Mouse (Mus musculus): Measurements from ENCODE around the gene Lipe. TPM values are rescaled to one million over a fixed set of nuclear protein-coding genes. Genes with fewer than 3 reads are reported as not detected.
A peak's percentile ranks its signal among the peaks of the same experiment; 100 is the strongest.

Gene Lipe
- polyA plus RNA-seq, 1 experiment, result 254 TPM

GRCm38 (mm10) chr7:25391856-25392453 lies 6.6 kb downstream of the Lipe start:
- H3K4me3 ChIP-seq (ENCODE audit: control insufficient read depth, low read depth, low read length), result no peak overlapping the region
- no peak overlapping the region for H3K27ac ChIP-seq (ENCODE audit: control insufficient read depth, insufficient read depth, low read depth, low read length)
- H3K4me1 ChIP-seq (ENCODE audit: control insufficient read depth, insufficient read depth, low read length), result peaks cover 5% of the 10 kb centered on the region
- H3K27me3 ChIP-seq (ENCODE audit: control insufficient read depth, insufficient read depth, low read length), result no peaks in the 10 kb centered on the region
- no peaks in the 10 kb centered on the region for H3K36me3 ChIP-seq (ENCODE audit: control insufficient read depth, insufficient read depth, low read length)
- TF ChIP-seq POLR2A (IDR thresholded peaks at IDR 0.05; ENCODE audit: control insufficient read depth, low read depth, low read length) (no peak), CTCF (IDR thresholded peaks at IDR 0.05; ENCODE audit: control insufficient read depth, insufficient read depth, insufficient replicate concordance, low read depth, low read length) (no peak)

GRCm38 (mm10) chr7:25390986-25391385 lies 7.5 kb downstream of the Lipe start:
- Histone ChIP-seq H3K4me1 (ENCODE audit: control insufficient read depth, insufficient read depth, low read length) (peaks cover 2% of the 10 kb centered on the region), H3K27me3 (ENCODE audit: control insufficient read depth, insufficient read depth, low read length) (no peaks in the 10 kb centered on the region), H3K27ac (ENCODE audit: control insufficient read depth, insufficient read depth, low read depth, low read length) (no peak overlapping the region; the same call in 1 of the 2 replicates), H3K36me3 (ENCODE audit: control insufficient read depth, insufficient read depth, low read length) (no peaks in the 10 kb centered on the region), H3K4me3 (ENCODE audit: control insufficient read depth, low read depth, low read length) (no peak overlapping the region)
- TF ChIP-seq POLR2A (IDR thresholded peaks at IDR 0.05; ENCODE audit: control insufficient read depth, low read depth, low read length), result no peak

- peak overlapping the region; percentile 29 for H3K27ac ChIP-seq (ENCODE audit: control insufficient read depth, insufficient read depth, low read depth, low read length)
Observed at GRCm38 (mm10) chr7:25390054-25390770, 8.3 kb downstream of the Lipe start.

GRCm38 (mm10) chr7:25388916-25389315 lies 9.6 kb downstream of the Lipe start:
- H3K4me1 ChIP-seq (ENCODE audit: control insufficient read depth, insufficient read depth, low read length), result peaks cover 2% of the 10 kb centered on the region
- H3K4me3 ChIP-seq (ENCODE audit: control insufficient read depth, low read depth, low read length), result no peak overlapping the region
- H3K36me3 ChIP-seq (ENCODE audit: control insufficient read depth, insufficient read depth, low read length), result no peaks in the 10 kb centered on the region
- peak overlapping the region; percentile 47; the same call in 1 of the 2 replicates for H3K27ac ChIP-seq (ENCODE audit: control insufficient read depth, insufficient read depth, low read depth, low read length)
- no peak for TF ChIP-seq POLR2A (IDR thresholded peaks at IDR 0.05; ENCODE audit: control insufficient read depth, low read depth, low read length)
- TF ChIP-seq CTCF (IDR thresholded peaks at IDR 0.05; ENCODE audit: control insufficient read depth, insufficient read depth, insufficient replicate concordance, low read depth, low read length), result no peak
- no peaks in the 10 kb centered on the region for H3K27me3 ChIP-seq (ENCODE audit: control insufficient read depth, insufficient read depth, low read length)

More at GRCm38 (mm10) chr7:25390054-25390770, 8.3 kb downstream of the Lipe start:
- no peaks in the 10 kb centered on the region for H3K36me3 ChIP-seq (ENCODE audit: control insufficient read depth, insufficient read depth, low read length)
- H3K4me3 ChIP-seq (ENCODE audit: control insufficient read depth, low read depth, low read length), result no peak overlapping the region
- no peaks in the 10 kb centered on the region for H3K27me3 ChIP-seq (ENCODE audit: control insufficient read depth, insufficient read depth, low read length)
- no peak for TF ChIP-seq CTCF (IDR thresholded peaks at IDR 0.05; ENCODE audit: control insufficient read depth, insufficient read depth, insufficient replicate concordance, low read depth, low read length)
- TF ChIP-seq POLR2A (IDR thresholded peaks at IDR 0.05; ENCODE audit: control insufficient read depth, low read depth, low read length), result no peak
- H3K4me1 ChIP-seq (ENCODE audit: control insufficient read depth, insufficient read depth, low read length), result peaks cover 4% of the 10 kb centered on the region

GRCm38 (mm10) chr7:25387811-25388440 lies 10.6 kb downstream of the Lipe start:
- H3K27me3 ChIP-seq (ENCODE audit: control insufficient read depth, insufficient read depth, low read length), result no peaks in the 10 kb centered on the region
- no peak for TF ChIP-seq CTCF (IDR thresholded peaks at IDR 0.05; ENCODE audit: control insufficient read depth, insufficient read depth, insufficient replicate concordance, low read depth, low read length)
- no peak for TF ChIP-seq POLR2A (IDR thresholded peaks at IDR 0.05; ENCODE audit: control insufficient read depth, low read depth, low read length)
- no peaks in the 10 kb centered on the region for H3K36me3 ChIP-seq (ENCODE audit: control insufficient read depth, insufficient read depth, low read length)
- no peak overlapping the region for H3K27ac ChIP-seq (ENCODE audit: control insufficient read depth, insufficient read depth, low read depth, low read length)
- no peak overlapping the region for H3K4me3 ChIP-seq (ENCODE audit: control insufficient read depth, low read depth, low read length)
- H3K4me1 ChIP-seq (ENCODE audit: control insufficient read depth, insufficient read depth, low read length), result peaks cover 2% of the 10 kb centered on the region

GRCm38 (mm10) chr7:25385850-25386555 lies 12.5 kb downstream of the Lipe start:
- H3K27ac ChIP-seq (ENCODE audit: control insufficient read depth, insufficient read depth, low read depth, low read length), result peak overlapping the region; percentile 50; the same call in 1 of the 2 replicates
- peaks cover 2% of the 10 kb centered on the region for H3K4me1 ChIP-seq (ENCODE audit: control insufficient read depth, insufficient read depth, low read length)
- no peaks in the 10 kb centered on the region; the same call in 1 of the 2 replicates for H3K36me3 ChIP-seq (ENCODE audit: control insufficient read depth, insufficient read depth, low read length)

GRCm38 (mm10) chr7:25385259-25385658 lies 13.3 kb downstream of the Lipe start:
- TF ChIP-seq CTCF (IDR thresholded peaks at IDR 0.05; ENCODE audit: control insufficient read depth, insufficient read depth, insufficient replicate concordance, low read depth, low read length) (no peak), POLR2A (IDR thresholded peaks at IDR 0.05; ENCODE audit: control insufficient read depth, low read depth, low read length) (no peak)
- Histone ChIP-seq H3K27ac (ENCODE audit: control insufficient read depth, insufficient read depth, low read depth, low read length) (no peak overlapping the region), H3K4me3 (ENCODE audit: control insufficient read depth, low read depth, low read length) (no peak overlapping the region), H3K27me3 (ENCODE audit: control insufficient read depth, insufficient read depth, low read length) (no peaks in the 10 kb centered on the region), H3K36me3 (ENCODE audit: control insufficient read depth, insufficient read depth, low read length) (no peaks in the 10 kb centered on the region; the same call in 1 of the 2 replicates), H3K4me1 (ENCODE audit: control insufficient read depth, insufficient read depth, low read length) (peaks cover 6% of the 10 kb centered on the region)

More at GRCm38 (mm10) chr7:25385850-25386555, 12.5 kb downstream of the Lipe start:
- no peaks in the 10 kb centered on the region for H3K27me3 ChIP-seq (ENCODE audit: control insufficient read depth, insufficient read depth, low read length)
- TF ChIP-seq CTCF (IDR thresholded peaks at IDR 0.05; ENCODE audit: control insufficient read depth, insufficient read depth, insufficient replicate concordance, low read depth, low read length) (no peak), POLR2A (IDR thresholded peaks at IDR 0.05; ENCODE audit: control insufficient read depth, low read depth, low read length) (no peak)
- H3K4me3 ChIP-seq (ENCODE audit: control insufficient read depth, low read depth, low read length), result no peak overlapping the region
